Mouse (Mus musculus) ES-Bruce4 (cell line): ENCODE data around the gene Caap1. TPM values are rescaled to one million over a fixed set of nuclear protein-coding genes. Genes with fewer than 3 reads are reported as not detected.

ENCODE experiments used
- H3K27ac ChIP-seq: 2 replicates; pipeline ENCODE4 v1.5.1; 2012; ENCODE audit warnings: low read length, inconsistent platforms; ENCODE audit not compliant: insufficient read depth
- H3K27me3 ChIP-seq: 2 replicates; pipeline ENCODE4 v1.6.1; 2012; ENCODE audit warnings: mild to moderate bottlenecking, low read length, inconsistent platforms; ENCODE audit not compliant: control insufficient read depth, poor library complexity, insufficient read depth, severe bottlenecking
- H3K36me3 ChIP-seq: 2 replicates; pipeline ENCODE4 v1.6.1; 2012; ENCODE audit warnings: inconsistent platforms, mild to moderate bottlenecking, low read length, moderate library complexity; ENCODE audit not compliant: control insufficient read depth, poor library complexity, insufficient read depth, severe bottlenecking
- H3K4me1 ChIP-seq: one replicate; pipeline ENCODE4 v1.8.1; 2011; ENCODE audit warnings: low read length; ENCODE audit not compliant: control insufficient read depth, insufficient read depth
- H3K4me3 ChIP-seq: 2 replicates; pipeline ENCODE4 v1.5.1; 2011; ENCODE audit warnings: low read depth, mild to moderate bottlenecking, low read length
- H3K9ac ChIP-seq: 2 replicates; pipeline ENCODE4 v1.6.1; 2012; ENCODE audit warnings: low read depth, mild to moderate bottlenecking, inconsistent platforms; ENCODE audit not compliant: poor library complexity, severe bottlenecking
- H3K9me3 ChIP-seq: replicated peaks from 2 replicates; pipeline ENCODE4 v1.6.1; 2012; ENCODE audit warnings: mild to moderate bottlenecking, low read length, inconsistent platforms; ENCODE audit not compliant: control insufficient read depth, poor library complexity, insufficient read depth, severe bottlenecking
- CTCF ChIP-seq: IDR thresholded peaks from one replicate; pipeline ENCODE4 v1.8.1; 2011; ENCODE audit warnings: low read depth, low read length
- EP300 ChIP-seq: IDR thresholded peaks from 2 replicates; pipeline ENCODE4 v1.6.1; 2011; ENCODE audit warnings: low read depth, low read length; ENCODE audit not compliant: insufficient read depth
- POLR2A ChIP-seq: IDR thresholded peaks from one replicate; pipeline ENCODE4 v1.8.1; 2011; ENCODE audit warnings: low read length; ENCODE audit not compliant: insufficient read depth
- polyA plus RNA-seq: library from polyadenylated mRNA; stranded (reverse); fragments of >200 nt; gene quantifications from 2 replicates; pipeline ENCODE4 v1.2.4, GENCODE M21; 2011; ENCODE audit warnings: low read depth; ENCODE audit not compliant: missing spikeins, insufficient read depth, insufficient read length

Gene Caap1
- polyA plus RNA-seq = 25.2 and 28.8 TPM in 2 replicates

GRCm38 (mm10) chr4:94556265-94557054 lies at the start of gene Caap1, which contains the start of gene Gm10306:
Gene Caap1, minus strand, starts transcription at chr4:94556796.
Gene Gm10306, plus strand, starts transcription at chr4:94556546.
- TF ChIP-seq CTCF (no peak), POLR2A (peak; percentile 65), EP300 (no peak)
- peak within 1 kb of the TSS; percentile 79 for H3K4me3 ChIP-seq
- no peak within 1 kb of the TSS for H3K27ac ChIP-seq
- H3K9me3 ChIP-seq = no peaks in the 10 kb centered on the region
- H3K27me3 ChIP-seq = no peaks in the 10 kb centered on the region
- H3K4me1 ChIP-seq = no peaks in the 10 kb centered on the region
- peak within 1 kb of the TSS; percentile 81 for H3K9ac ChIP-seq
- no peaks in the 10 kb centered on the region for H3K36me3 ChIP-seq

- Histone ChIP-seq H3K9ac (no peak overlapping the region), H3K36me3 (peaks cover 3% of the 10 kb centered on the region; the same call in 1 of the 2 replicates), H3K4me3 (no peak overlapping the region), H3K27me3 (no peaks in the 10 kb centered on the region), H3K4me1 (no peaks in the 10 kb centered on the region), H3K9me3 (no peaks in the 10 kb centered on the region), H3K27ac (no peak overlapping the region)
- TF ChIP-seq POLR2A = no peak
- no peak for TF ChIP-seq CTCF
- no peak for TF ChIP-seq EP300
Measured at GRCm38 (mm10) chr4:94605591-94605990, 49.0 kb upstream of the Caap1 start.

- Histone ChIP-seq H3K4me3 (no peak overlapping the region), H3K27me3 (no peaks in the 10 kb centered on the region), H3K36me3 (peaks cover 3% of the 10 kb centered on the region; the same call in 1 of the 2 replicates), H3K4me1 (no peaks in the 10 kb centered on the region), H3K9me3 (no peaks in the 10 kb centered on the region), H3K9ac (peak overlapping the region; percentile 79; the same call in 1 of the 2 replicates), H3K27ac (no peak overlapping the region)
- TF ChIP-seq POLR2A = no peak
- TF ChIP-seq EP300 = no peak
Measured at GRCm38 (mm10) chr4:94604452-94605019, 47.9 kb upstream of the Caap1 start.

GRCm38 (mm10) chr4:94603031-94603629 lies 46.5 kb upstream of the Caap1 start, which contains the start of gene Plaa:
Gene Plaa, minus strand, starts transcription at chr4:94603244.
- H3K9me3 ChIP-seq = no peaks in the 10 kb centered on the region

GRCm38 (mm10) chr4:94602496-94603030 lies 46.0 kb upstream of the Caap1 start:
- H3K9me3 ChIP-seq = no peaks in the 10 kb centered on the region
- peak overlapping the region; percentile 22 for H3K27ac ChIP-seq
- TF ChIP-seq POLR2A (no peak), EP300 (no peak), CTCF (no peak)
- H3K36me3 ChIP-seq = peaks cover 7% of the 10 kb centered on the region; the same call in 1 of the 2 replicates
- peak overlapping the region; percentile 95 for H3K4me3 ChIP-seq
- H3K27me3 ChIP-seq = no peaks in the 10 kb centered on the region
- H3K9ac ChIP-seq = peak overlapping the region; percentile 79
- no peaks in the 10 kb centered on the region for H3K4me1 ChIP-seq

More at GRCm38 (mm10) chr4:94603031-94603629, 46.5 kb upstream of the Caap1 start, which contains the start of gene Plaa:
- peaks cover 3% of the 10 kb centered on the region; the same call in 1 of the 2 replicates for H3K36me3 ChIP-seq
- no peaks in the 10 kb centered on the region for H3K4me1 ChIP-seq
- H3K27ac ChIP-seq = peak within 1 kb of the TSS; percentile 58
- H3K4me3 ChIP-seq = peak within 1 kb of the TSS; percentile 95
- no peaks in the 10 kb centered on the region for H3K27me3 ChIP-seq
- peak within 1 kb of the TSS; percentile 79 for H3K9ac ChIP-seq
- TF ChIP-seq POLR2A (no peak), EP300 (peak; percentile 59; the same call in 1 of the 2 replicates)
